23 mouse cellular contexts compared by ENCODE assay signal in genomic region chr2:144738161-144738560, GRCm38 (mm10).
DNase-seq lines count a peak whose midpoint lies in the region; ATAC-seq lines count a peak whose summit lies in the region.
"Had no signal": no experiment of that assay in that cellular context is flagged by ENCODE, and none has a peak within 500 bp of the region (broad histone marks: within the 10 kb centered on the region; RNA-seq: fewer than 3 reads in every experiment).

No protein-coding gene starts in this region.

- H3K4me1 ChIP-seq in limb, embryonic 11.5 days (ENCODE audit: control insufficient read depth, insufficient read depth, low read length) = no peaks in the 10 kb centered on the region
- H3K4me1 ChIP-seq in limb, embryonic 10.5 days = peaks cover 5% of the 10 kb centered on the region; the same call in 1 of the 2 replicates
- H3K4me1 ChIP-seq in midbrain, embryonic 11.5 days (ENCODE audit: control insufficient read depth, insufficient read depth, low read length) = no peaks in the 10 kb centered on the region
- H3K4me1 ChIP-seq in midbrain, embryonic 16.5 days (ENCODE audit: control insufficient read depth, insufficient read depth, low read length) = no peaks in the 10 kb centered on the region
- H3K4me1 ChIP-seq in limb, embryonic 13.5 days = peaks cover 51% of the 10 kb centered on the region
- H3K4me1 ChIP-seq in heart, embryonic 12.5 days (replicated peaks) = peaks cover 14% of the 10 kb centered on the region
- H3K4me1 ChIP-seq: forebrain, embryonic 10.5 days; forebrain, embryonic 15.5 days; liver, embryonic 15.5 days had no signal

- ATAC-seq in limb, embryonic 11.5 days (ENCODE audit: insufficient number of reproducible peaks, low FRiP score, low TSS enrichment, low read depth) = 0 out of 2 replicates have a peak, but pooled peaks have one; percentile 33
- ATAC-seq in midbrain, embryonic 11.5 days (ENCODE audit: low FRiP score) = no peak
- no peak for ATAC-seq in midbrain, embryonic 16.5 days
- no peak for ATAC-seq in limb, embryonic 13.5 days (ENCODE audit: low FRiP score, low read depth)
- no peak for ATAC-seq in heart, embryonic 12.5 days (ENCODE audit: insufficient number of reproducible peaks, low FRiP score)
- ATAC-seq: CD4-positive, CD25-positive, alpha-beta regulatory T cell, adult 4 months; forebrain, embryonic 15.5 days; hindbrain, embryonic 16.5 days had no signal

- H3K27me3 ChIP-seq in limb, embryonic 11.5 days (ENCODE audit: control insufficient read depth, insufficient read depth, low read length) = no peaks in the 10 kb centered on the region
- H3K27me3 ChIP-seq in limb, embryonic 10.5 days (ENCODE audit: low read depth, poor library complexity, severe bottlenecking) = no peaks in the 10 kb centered on the region
- H3K27me3 ChIP-seq in midbrain, embryonic 11.5 days (ENCODE audit: control insufficient read depth, insufficient read depth, low read length) = no peaks in the 10 kb centered on the region
- no peaks in the 10 kb centered on the region for H3K27me3 ChIP-seq in midbrain, embryonic 16.5 days (ENCODE audit: control insufficient read depth, insufficient read depth, low read depth, low read length)
- H3K27me3 ChIP-seq in limb, embryonic 13.5 days = no peaks in the 10 kb centered on the region
- no peaks in the 10 kb centered on the region for H3K27me3 ChIP-seq in heart, embryonic 12.5 days (replicated peaks)
- H3K27me3 ChIP-seq: forebrain, embryonic 15.5 days; heart, embryonic 15.5 days; kidney, embryonic 15.5 days; liver, embryonic 15.5 days had no signal

- 41% methylated on average over 5 of the region's 5 CpGs for WGBS in limb, embryonic 11.5 days
- WGBS in limb, embryonic 10.5 days = 41% methylated on average over 5 of the region's 5 CpGs
- 88% methylated on average over 5 of the region's 5 CpGs for WGBS in midbrain, embryonic 11.5 days
- 83% methylated on average over 5 of the region's 5 CpGs for WGBS in midbrain, embryonic 16.5 days
- WGBS in limb, embryonic 13.5 days = 35% methylated on average over 5 of the region's 5 CpGs
- 61% methylated on average over 5 of the region's 5 CpGs for WGBS in heart, embryonic 12.5 days

- H3K9me3 ChIP-seq in limb, embryonic 11.5 days (ENCODE audit: control insufficient read depth, low read length) = no peaks in the 10 kb centered on the region
- no peaks in the 10 kb centered on the region for H3K9me3 ChIP-seq in limb, embryonic 10.5 days (replicated peaks)
- H3K9me3 ChIP-seq in midbrain, embryonic 11.5 days (ENCODE audit: control insufficient read depth, low read length) = no peaks in the 10 kb centered on the region
- no peaks in the 10 kb centered on the region for H3K9me3 ChIP-seq in midbrain, embryonic 16.5 days (replicated peaks; ENCODE audit: control insufficient read depth, low read length, poor library complexity, severe bottlenecking)
- no peaks in the 10 kb centered on the region for H3K9me3 ChIP-seq in limb, embryonic 13.5 days
- H3K9me3 ChIP-seq in heart, embryonic 12.5 days (replicated peaks) = no peaks in the 10 kb centered on the region
- H3K9me3 ChIP-seq: forebrain, embryonic 10.5 days; forebrain, embryonic 15.5 days; heart, embryonic 15.5 days; kidney, embryonic 15.5 days; liver, embryonic 15.5 days had no signal

- H3K9ac ChIP-seq in limb, embryonic 11.5 days (ENCODE audit: low read length) = no peak overlapping the region
- no peak overlapping the region for H3K9ac ChIP-seq in midbrain, embryonic 11.5 days (ENCODE audit: low read length)
- no peak overlapping the region for H3K9ac ChIP-seq in midbrain, embryonic 16.5 days (ENCODE audit: low read depth, low read length)
- no peak overlapping the region for H3K9ac ChIP-seq in limb, embryonic 13.5 days
- H3K9ac ChIP-seq in heart, embryonic 12.5 days = no peak overlapping the region
- H3K9ac ChIP-seq: forebrain, embryonic 15.5 days; heart, embryonic 15.5 days; kidney, embryonic 15.5 days; liver, embryonic 15.5 days had no signal

- no peak overlapping the region for H3K4me2 ChIP-seq in limb, embryonic 11.5 days (ENCODE audit: low read depth, severe bottlenecking)
- H3K4me2 ChIP-seq in midbrain, embryonic 11.5 days = no peak overlapping the region
- no peak overlapping the region for H3K4me2 ChIP-seq in midbrain, embryonic 16.5 days (ENCODE audit: low read length)
- no peak overlapping the region for H3K4me2 ChIP-seq in limb, embryonic 13.5 days (replicated peaks)
- H3K4me2 ChIP-seq in heart, embryonic 12.5 days = no peak overlapping the region
- H3K4me2 ChIP-seq: forebrain, embryonic 15.5 days; heart, embryonic 15.5 days; kidney, embryonic 15.5 days; liver, embryonic 15.5 days had no signal

- DNase-seq in limb, embryonic 11.5 days (ENCODE audit: low spot score) = no peak
- no peak for DNase-seq in limb, embryonic 10.5 days (ENCODE audit: low spot score)
- peak; percentile 54 for DNase-seq in midbrain, embryonic 11.5 days (ENCODE audit: low spot score, missing footprints)
- DNase-seq in layer of hippocampus, adult 9-11 months = no peak
- DNase-seq: adrenal gland, postnatal 25 days; cerebellum, adult 18-20 months; cerebellum, postnatal 14 days; kidney, adult 18-20 months; kidney, postnatal 25 days; midbrain, embryonic 14.5 days; right cerebral cortex, postnatal 25 days; thymus, postnatal 14 days had no signal

- H3K27ac ChIP-seq in limb, embryonic 11.5 days (replicated peaks; ENCODE audit: low read depth, low read length) = no peak overlapping the region
- H3K27ac ChIP-seq in limb, embryonic 10.5 days = no peak overlapping the region
- H3K27ac ChIP-seq in midbrain, embryonic 11.5 days (ENCODE audit: low read depth, low read length) = no peak overlapping the region
- H3K27ac ChIP-seq in midbrain, embryonic 16.5 days (ENCODE audit: low read length) = no peak overlapping the region
- peak overlapping the region; percentile 34; the same call in 1 of the 2 replicates for H3K27ac ChIP-seq in limb, embryonic 13.5 days
- H3K27ac ChIP-seq in heart, embryonic 12.5 days (ENCODE audit: poor library complexity, severe bottlenecking) = no peak overlapping the region
- H3K27ac ChIP-seq: forebrain, embryonic 10.5 days; forebrain, embryonic 15.5 days; heart, embryonic 15.5 days; kidney, embryonic 15.5 days; liver, embryonic 15.5 days; macrophage had no signal

- no peak overlapping the region for H3K4me3 ChIP-seq in limb, embryonic 11.5 days (ENCODE audit: low read depth, low read length)
- no peak overlapping the region for H3K4me3 ChIP-seq in limb, embryonic 10.5 days
- no peak overlapping the region for H3K4me3 ChIP-seq in midbrain, embryonic 11.5 days (ENCODE audit: low read depth, low read length)
- no peak overlapping the region for H3K4me3 ChIP-seq in midbrain, embryonic 16.5 days (ENCODE audit: low read depth, low read length)
- H3K4me3 ChIP-seq in limb, embryonic 13.5 days = no peak overlapping the region
- H3K4me3 ChIP-seq in heart, embryonic 12.5 days = no peak overlapping the region
- H3K4me3 ChIP-seq: forebrain, embryonic 10.5 days; forebrain, embryonic 15.5 days; heart, embryonic 15.5 days; kidney, embryonic 15.5 days; liver, embryonic 15.5 days had no signal

- H3K36me3 ChIP-seq in limb, embryonic 11.5 days (ENCODE audit: control insufficient read depth, insufficient read depth, low read length) = no peaks in the 10 kb centered on the region
- H3K36me3 ChIP-seq in limb, embryonic 10.5 days = no peaks in the 10 kb centered on the region
- no peaks in the 10 kb centered on the region for H3K36me3 ChIP-seq in midbrain, embryonic 11.5 days (ENCODE audit: control insufficient read depth, insufficient read depth, low read length)
- no peaks in the 10 kb centered on the region for H3K36me3 ChIP-seq in midbrain, embryonic 16.5 days (ENCODE audit: control insufficient read depth, insufficient read depth, low read length)
- no peaks in the 10 kb centered on the region for H3K36me3 ChIP-seq in limb, embryonic 13.5 days
- H3K36me3 ChIP-seq in heart, embryonic 12.5 days = no peaks in the 10 kb centered on the region
- H3K36me3 ChIP-seq: forebrain, embryonic 10.5 days; forebrain, embryonic 15.5 days; heart, embryonic 15.5 days; kidney, embryonic 15.5 days; liver, embryonic 15.5 days had no signal
